Mouse (Mus musculus): ENCODE measurements around the gene Rack1. TPM values are rescaled to one million over a fixed set of nuclear protein-coding genes. Genes with fewer than 3 reads are reported as not detected.
"Not testable (repeated sequence)": the region's sequence is repeated elsewhere in the genome, so short reads cannot be mapped to it uniquely, and the experiment has no call there.

Gene Rack1
- polyA plus RNA-seq, 1 experiment from 2014 or later = 718 TPM

DNA sequence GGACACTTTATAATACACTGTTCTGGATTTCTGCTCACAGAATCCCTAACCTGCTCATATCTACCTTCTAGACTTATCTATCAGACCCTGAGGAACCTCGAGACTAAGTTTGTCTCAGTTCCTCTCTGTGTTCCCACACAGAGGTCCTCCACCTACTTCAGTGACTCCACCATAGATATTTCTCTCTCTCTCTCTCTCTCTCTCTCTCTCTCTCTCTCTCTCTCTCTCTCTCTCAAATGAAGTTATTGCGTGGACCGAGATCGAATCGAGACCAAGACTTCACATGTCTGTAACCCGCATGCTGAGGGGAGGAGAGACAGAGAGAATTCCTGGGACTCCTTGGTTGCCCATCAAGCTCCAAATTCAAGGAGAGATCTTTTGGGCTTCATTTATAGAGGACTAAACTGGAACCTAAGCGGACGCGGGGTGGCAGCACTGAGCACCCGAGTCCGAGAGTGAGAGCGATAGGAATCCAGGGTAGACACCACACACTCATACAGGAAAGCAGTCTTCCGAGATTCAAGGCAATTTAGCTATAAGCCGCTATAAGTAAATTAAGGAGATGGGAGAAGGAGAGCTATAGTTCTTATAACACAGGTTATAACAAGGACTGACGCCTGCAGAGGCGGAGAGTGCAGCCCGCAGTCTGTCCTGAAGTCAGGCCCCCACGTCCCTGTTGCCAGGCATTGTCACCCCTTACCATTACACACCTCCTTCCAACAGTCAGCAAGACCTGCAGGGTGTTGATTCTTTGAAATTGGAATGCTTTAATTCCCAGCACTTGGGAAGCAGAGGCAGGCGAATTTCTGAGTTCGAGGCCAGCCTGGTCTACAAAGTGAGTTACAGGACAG is 9.9 kb upstream of the Rack1 start:
- no peaks in the 10 kb centered on the region for H3K9me3 ChIP-seq (replicated peaks; ENCODE audit: control insufficient read depth, low read length)
- 0 out of 2 replicates have a peak overlapping the region, but pooled peaks have one; percentile 7 for H3K4me3 ChIP-seq (ENCODE audit: low read depth, low read length)
- peak overlapping the region; percentile 38; the same call in 1 of the 2 replicates for H3K4me2 ChIP-seq (ENCODE audit: low read length)
- no peak overlapping the region for H3K27ac ChIP-seq (ENCODE audit: low read depth, low read length)
- ATAC-seq = peak; percentile 64; the same call in 1 of the 2 replicates
- peak overlapping the region; percentile 35; the same call in 1 of the 2 replicates for H3K9ac ChIP-seq (ENCODE audit: low read length)
- peaks cover 3% of the 10 kb centered on the region; the same call in 1 of the 2 replicates for H3K4me1 ChIP-seq (ENCODE audit: control insufficient read depth, insufficient read depth, low read length)
- WGBS = 15% methylated on average over 20 of the region's 20 CpGs
- peak; percentile 88 for DNase-seq (ENCODE audit: low spot score)
- H3K36me3 ChIP-seq (ENCODE audit: control insufficient read depth, insufficient read depth, low read length) = no peaks in the 10 kb centered on the region
- no peaks in the 10 kb centered on the region for H3K27me3 ChIP-seq (replicated peaks; ENCODE audit: control insufficient read depth, insufficient read depth, low read length)

DNA sequence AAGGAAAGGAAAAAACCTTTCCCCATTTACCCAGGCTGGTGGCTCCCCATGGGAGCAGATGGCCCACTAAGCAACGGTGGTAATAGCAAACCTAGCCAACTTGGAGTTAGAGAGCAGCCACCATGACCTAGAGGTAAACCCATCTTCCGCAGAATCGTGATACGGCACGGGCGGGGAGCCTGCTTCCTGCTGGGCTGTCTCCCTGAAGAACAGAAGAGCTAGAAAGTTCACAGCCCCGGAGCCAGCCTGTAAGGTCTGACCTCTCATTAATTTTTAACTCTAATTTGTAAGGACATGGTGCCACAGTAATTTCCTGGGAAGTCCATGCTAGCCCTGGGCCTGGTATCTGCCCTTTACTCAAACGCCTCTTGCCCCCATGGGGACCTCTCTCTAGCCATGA is 9.2 kb upstream of the Rack1 start:
- no peaks in the 10 kb centered on the region for H3K9me3 ChIP-seq (replicated peaks; ENCODE audit: control insufficient read depth, low read length)
- 78% methylated on average over 8 of the region's 8 CpGs for WGBS
- ATAC-seq (no peak), DNase-seq (ENCODE audit: low spot score) (no peak)
- no peak overlapping the region for H3K9ac ChIP-seq (ENCODE audit: low read length)
- no peak overlapping the region for H3K4me3 ChIP-seq (ENCODE audit: low read depth, low read length)
- peaks cover 3% of the 10 kb centered on the region; the same call in 1 of the 2 replicates for H3K4me1 ChIP-seq (ENCODE audit: control insufficient read depth, insufficient read depth, low read length)
- no peak overlapping the region for H3K27ac ChIP-seq (ENCODE audit: low read depth, low read length)
- no peak overlapping the region for H3K4me2 ChIP-seq (ENCODE audit: low read length)
- no peaks in the 10 kb centered on the region for H3K27me3 ChIP-seq (replicated peaks; ENCODE audit: control insufficient read depth, insufficient read depth, low read length)
- H3K36me3 ChIP-seq (ENCODE audit: control insufficient read depth, insufficient read depth, low read length) = no peaks in the 10 kb centered on the region

- not testable (repeated sequence) for H3K4me1 ChIP-seq (ENCODE audit: control insufficient read depth, insufficient read depth, low read length); ATAC-seq; H3K4me3 ChIP-seq (ENCODE audit: low read depth, low read length); H3K36me3 ChIP-seq (ENCODE audit: control insufficient read depth, insufficient read depth, low read length); H3K9me3 ChIP-seq (replicated peaks; ENCODE audit: control insufficient read depth, low read length); H3K27me3 ChIP-seq (replicated peaks; ENCODE audit: control insufficient read depth, insufficient read depth, low read length); H3K4me2 ChIP-seq (ENCODE audit: low read length); H3K27ac ChIP-seq (ENCODE audit: low read depth, low read length); H3K9ac ChIP-seq (ENCODE audit: low read length); DNase-seq (ENCODE audit: low spot score)
- WGBS = 85% methylated on average over 9 of the region's 9 CpGs
Measured at GRCm38 (mm10) chr11:48791894-48792293, 8.2 kb upstream of the Rack1 start.

DNA sequence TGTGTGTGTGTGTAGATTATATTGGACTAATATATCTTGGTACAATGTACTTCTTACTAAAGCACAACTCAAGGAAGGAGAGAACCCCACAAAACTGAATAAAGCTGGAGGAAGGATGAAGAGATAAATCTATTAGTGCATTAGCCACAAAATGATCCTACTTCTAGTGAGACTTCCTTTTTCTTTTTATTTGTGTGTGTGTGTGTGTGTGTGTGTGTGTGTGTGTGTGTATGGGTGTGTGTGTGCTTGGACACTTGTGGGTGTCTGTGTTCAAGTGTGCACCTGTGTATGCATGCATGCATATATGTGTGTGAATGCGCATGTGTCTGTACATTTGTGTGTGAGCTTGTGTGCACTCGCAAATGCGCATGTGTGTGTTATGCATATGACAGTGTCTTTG is 6.9 kb upstream of the Rack1 start:
- no peak overlapping the region for H3K4me3 ChIP-seq (ENCODE audit: low read depth, low read length)
- ATAC-seq = no peak
- H3K4me2 ChIP-seq (ENCODE audit: low read length) = no peak overlapping the region
- H3K27ac ChIP-seq (ENCODE audit: low read depth, low read length) = no peak overlapping the region
- H3K9me3 ChIP-seq (replicated peaks; ENCODE audit: control insufficient read depth, low read length) = no peaks in the 10 kb centered on the region
- H3K9ac ChIP-seq (ENCODE audit: low read length) = no peak overlapping the region
- no peaks in the 10 kb centered on the region for H3K36me3 ChIP-seq (ENCODE audit: control insufficient read depth, insufficient read depth, low read length)
- H3K4me1 ChIP-seq (ENCODE audit: control insufficient read depth, insufficient read depth, low read length) = peaks cover 3% of the 10 kb centered on the region; the same call in 1 of the 2 replicates
- DNase-seq (ENCODE audit: low spot score) = no peak
- WGBS = 98% methylated on average over 3 of the region's 3 CpGs
- H3K27me3 ChIP-seq (replicated peaks; ENCODE audit: control insufficient read depth, insufficient read depth, low read length) = no peaks in the 10 kb centered on the region

- Histone ChIP-seq H3K9me3 (replicated peaks; ENCODE audit: control insufficient read depth, low read length) (no peaks in the 10 kb centered on the region), H3K4me2 (ENCODE audit: low read length) (no peak overlapping the region), H3K4me1 (ENCODE audit: control insufficient read depth, insufficient read depth, low read length) (peaks cover 10% of the 10 kb centered on the region), H3K27me3 (replicated peaks; ENCODE audit: control insufficient read depth, insufficient read depth, low read length) (no peaks in the 10 kb centered on the region), H3K27ac (ENCODE audit: low read depth, low read length) (no peak overlapping the region), H3K9ac (ENCODE audit: low read length) (no peak overlapping the region), H3K36me3 (ENCODE audit: control insufficient read depth, insufficient read depth, low read length) (no peaks in the 10 kb centered on the region), H3K4me3 (ENCODE audit: low read depth, low read length) (no peak overlapping the region)
- DNase-seq (ENCODE audit: low spot score) = no peak
- ATAC-seq = no peak
- 92% methylated on average over 7 of the region's 7 CpGs for WGBS
Measured at GRCm38 (mm10) chr11:48795221-48795620, 4.9 kb upstream of the Rack1 start.

GRCm38 (mm10) chr11:48796290-48796689 is 3.8 kb upstream of the Rack1 start:
- H3K27me3 ChIP-seq (replicated peaks; ENCODE audit: control insufficient read depth, insufficient read depth, low read length) = no peaks in the 10 kb centered on the region
- no peak overlapping the region for H3K4me2 ChIP-seq (ENCODE audit: low read length)
- no peak overlapping the region for H3K27ac ChIP-seq (ENCODE audit: low read depth, low read length)
- H3K36me3 ChIP-seq (ENCODE audit: control insufficient read depth, insufficient read depth, low read length) = 0 out of 2 replicates have a peak, but pooled peaks cover 2% of the 10 kb centered on the region
- H3K9me3 ChIP-seq (replicated peaks; ENCODE audit: control insufficient read depth, low read length) = no peaks in the 10 kb centered on the region
- H3K4me3 ChIP-seq (ENCODE audit: low read depth, low read length) = no peak overlapping the region
- DNase-seq (ENCODE audit: low spot score) (no peak), ATAC-seq (no peak)
- peaks cover 11% of the 10 kb centered on the region for H3K4me1 ChIP-seq (ENCODE audit: control insufficient read depth, insufficient read depth, low read length)
- H3K9ac ChIP-seq (ENCODE audit: low read length) = no peak overlapping the region
- 84% methylated on average over 4 of the region's 4 CpGs for WGBS

- no peak overlapping the region for H3K9ac ChIP-seq (ENCODE audit: low read length)
- WGBS = 89% methylated on average over 5 of the region's 5 CpGs
- ATAC-seq (no peak), DNase-seq (ENCODE audit: low spot score) (no peak)
- no peak overlapping the region for H3K27ac ChIP-seq (ENCODE audit: low read depth, low read length)
- H3K4me1 ChIP-seq (ENCODE audit: control insufficient read depth, insufficient read depth, low read length) = peaks cover 19% of the 10 kb centered on the region
- peaks cover 12% of the 10 kb centered on the region for H3K36me3 ChIP-seq (ENCODE audit: control insufficient read depth, insufficient read depth, low read length)
- H3K27me3 ChIP-seq (replicated peaks; ENCODE audit: control insufficient read depth, insufficient read depth, low read length) = no peaks in the 10 kb centered on the region
- no peak overlapping the region for H3K4me2 ChIP-seq (ENCODE audit: low read length)
- no peaks in the 10 kb centered on the region for H3K9me3 ChIP-seq (replicated peaks; ENCODE audit: control insufficient read depth, low read length)
- no peak overlapping the region for H3K4me3 ChIP-seq (ENCODE audit: low read depth, low read length)
Measured at GRCm38 (mm10) chr11:48797287-48797686, 2.8 kb upstream of the Rack1 start.

DNA sequence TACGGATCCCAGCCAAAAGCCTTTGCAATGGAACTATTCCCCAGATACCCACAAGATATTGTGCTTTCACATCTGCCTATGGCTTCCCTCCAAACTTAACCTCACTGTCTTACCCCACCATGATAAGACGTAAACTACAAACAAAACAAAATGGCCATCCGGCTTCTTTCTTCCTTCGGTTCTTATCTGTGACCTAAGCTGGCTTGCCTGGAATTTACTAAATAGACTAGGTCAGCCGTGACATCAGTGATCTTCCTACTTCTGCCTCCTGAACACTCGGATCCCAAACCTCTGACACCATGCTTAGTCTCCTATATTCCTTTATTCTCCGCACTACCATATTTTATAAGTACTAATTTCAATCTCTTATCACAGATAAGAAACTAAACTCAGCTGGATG is 1.8 kb upstream of the Rack1 start:
- no peak overlapping the region for H3K27ac ChIP-seq (ENCODE audit: low read depth, low read length)
- 86% methylated on average over 7 of the region's 7 CpGs for WGBS
- no peak for DNase-seq (ENCODE audit: low spot score)

More for the DNA sequence above, 1.8 kb upstream of the Rack1 start:
- H3K9ac ChIP-seq (ENCODE audit: low read length) = no peak overlapping the region
- no peaks in the 10 kb centered on the region for H3K27me3 ChIP-seq (replicated peaks; ENCODE audit: control insufficient read depth, insufficient read depth, low read length)
- peak overlapping the region; percentile 90; the same call in 1 of the 2 replicates for H3K4me2 ChIP-seq (ENCODE audit: low read length)
- H3K4me1 ChIP-seq (ENCODE audit: control insufficient read depth, insufficient read depth, low read length) = peaks cover 19% of the 10 kb centered on the region
- no peaks in the 10 kb centered on the region for H3K9me3 ChIP-seq (replicated peaks; ENCODE audit: control insufficient read depth, low read length)
- ATAC-seq = no peak
- peaks cover 22% of the 10 kb centered on the region for H3K36me3 ChIP-seq (ENCODE audit: control insufficient read depth, insufficient read depth, low read length)
- H3K4me3 ChIP-seq (ENCODE audit: low read depth, low read length) = no peak overlapping the region
